Mouse (Mus musculus): Measurements from ENCODE around the gene Med12l.

The Med12l gene

GRCm38 (mm10) chr3:59321278-59321876, 315.8 kb downstream of the Med12l start:
- peak; percentile 79 for DNase-seq (ENCODE audit: low read depth)

- no peak for DNase-seq (ENCODE audit: low read depth)
Measured at GRCm38 (mm10) chr3:59328526-59328925, 322.9 kb downstream of the Med12l start.

DNA sequence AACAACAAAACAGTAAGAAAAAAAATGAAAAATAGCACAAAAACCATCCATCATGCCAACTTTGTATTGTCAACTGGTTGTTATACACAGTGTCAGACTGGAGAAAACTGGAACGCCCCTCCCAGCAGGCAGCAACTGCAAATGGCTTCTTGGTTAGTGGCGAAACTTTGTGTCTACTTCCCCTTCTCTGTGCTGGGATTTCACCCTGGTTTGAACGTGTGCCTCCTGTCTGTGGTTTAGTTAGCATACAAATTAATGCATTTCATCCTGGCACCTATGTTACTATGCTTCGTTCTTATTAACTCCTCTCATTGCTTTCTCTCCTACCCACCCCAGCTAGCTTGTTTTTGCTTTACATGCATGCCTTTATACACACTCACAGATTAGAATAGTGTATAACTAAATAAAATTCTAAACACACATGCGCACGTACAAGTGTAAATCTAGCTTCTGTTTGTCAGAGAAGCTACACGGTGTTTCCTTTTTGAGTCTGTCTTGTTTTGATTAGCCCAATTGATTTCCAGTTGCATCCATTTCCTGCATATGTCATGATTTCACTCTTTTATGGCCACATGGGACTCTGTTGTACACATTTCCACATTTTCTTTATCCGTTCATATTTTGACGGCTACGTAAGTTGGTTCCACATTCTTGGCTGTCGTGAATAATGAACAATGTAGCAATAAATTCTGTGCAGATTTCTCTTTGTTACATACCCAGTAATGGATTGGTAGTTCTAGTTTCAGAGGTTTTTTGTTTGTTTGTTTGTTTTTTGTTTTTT, 336.2 kb downstream of the Med12l start:
- DNase-seq (ENCODE audit: low read depth) = no peak

DNA sequence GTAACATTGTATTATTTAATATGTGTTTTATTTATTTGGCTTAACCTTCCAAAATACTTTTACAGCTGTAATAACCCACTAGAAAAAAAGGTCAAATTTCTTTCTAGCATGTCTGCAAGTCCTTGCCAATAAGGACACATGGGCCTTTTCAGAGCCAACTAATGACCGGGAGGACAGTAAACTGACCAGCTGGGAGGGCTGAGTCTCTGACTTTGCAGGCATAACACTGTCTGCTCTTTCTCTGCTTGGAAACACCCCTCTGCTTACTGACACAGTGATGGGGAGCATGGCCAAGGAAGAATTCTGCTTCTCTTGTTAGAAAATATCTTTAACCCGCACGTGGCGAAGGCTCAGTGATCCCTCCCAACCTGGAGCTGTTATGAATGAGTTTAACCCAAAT, 337.4 kb downstream of the Med12l start:
- DNase-seq (ENCODE audit: low read depth) = peak; percentile 46

DNA sequence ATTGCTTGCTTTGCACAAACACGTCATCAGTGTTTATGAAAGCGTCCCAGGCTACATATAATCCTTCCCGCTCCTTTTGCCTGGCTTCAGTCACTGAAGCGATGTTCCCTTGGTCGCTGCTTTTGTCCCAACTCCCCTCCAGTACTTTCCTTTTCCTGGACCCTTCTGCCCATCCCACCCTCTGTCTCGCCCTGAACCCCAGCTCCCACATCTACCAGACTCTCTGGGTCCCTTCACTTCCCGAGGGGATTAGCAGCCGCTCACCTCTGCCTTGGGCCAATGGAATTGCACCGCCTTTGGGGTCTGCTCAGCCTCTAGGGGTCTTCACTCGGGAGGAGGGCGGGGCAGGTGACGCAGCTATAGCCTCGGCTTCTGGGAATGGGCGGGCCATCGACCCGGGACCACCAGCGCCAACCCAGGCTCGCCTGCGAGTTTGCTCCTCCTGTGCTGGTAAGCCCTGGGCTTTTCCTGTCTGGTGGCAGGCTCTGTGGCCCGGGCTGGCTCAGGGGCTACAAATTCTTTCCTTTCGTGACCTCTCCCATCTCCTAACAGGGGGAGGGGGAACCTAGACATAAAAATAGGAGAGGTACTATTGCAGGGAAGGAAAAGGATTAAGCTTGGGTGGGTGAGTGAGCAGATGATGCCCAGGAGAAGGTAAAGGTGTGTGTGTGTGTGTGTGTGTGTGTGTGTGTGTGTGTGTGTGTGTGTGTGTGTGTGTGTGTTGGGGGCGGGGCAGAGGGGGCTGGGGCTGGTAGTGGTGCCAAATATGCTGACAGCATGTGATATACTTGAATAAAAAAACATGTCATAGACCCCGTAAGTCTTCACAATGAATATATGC, 338.7 kb downstream of the Med12l start, which contains the start of gene Igsf10:
Gene Igsf10 (minus strand): TSS at position 330 of the 841 bp plus-strand sequence.
- DNase-seq (ENCODE audit: low read depth) = peak; percentile 64

- DNase-seq (ENCODE audit: low read depth) = no peak
Measured at GRCm38 (mm10) chr3:59351768-59352167, 346.1 kb downstream of the Med12l start.

- peak; percentile 94 for DNase-seq (ENCODE audit: low read depth)
Measured at GRCm38 (mm10) chr3:59354156-59354555, 348.5 kb downstream of the Med12l start.

GRCm38 (mm10) chr3:59360102-59360501, 354.5 kb downstream of the Med12l start:
- DNase-seq (ENCODE audit: low read depth) = peak; percentile 63

GRCm38 (mm10) chr3:59361895-59362294, 356.3 kb downstream of the Med12l start:
- DNase-seq (ENCODE audit: low read depth) = no peak
